Mouse (Mus musculus) naive thymus-derived CD4-positive, alpha-beta T cell, adult 5 months (primary cell): Measurements from ENCODE around the gene Adora3. TPM values are rescaled to one million over a fixed set of nuclear protein-coding genes. Genes with fewer than 3 reads are reported as not detected.

Source experiments
- polyA plus RNA-seq: library from polyadenylated mRNA; unstranded; fragments of 100-300 nt; shearing (Covaris generic); gene quantifications from one replicate; pipeline ENCODE4 v1.2.1, GENCODE M21; 2017

Adora3 gene
- not detected for polyA plus RNA-seq

DNA sequence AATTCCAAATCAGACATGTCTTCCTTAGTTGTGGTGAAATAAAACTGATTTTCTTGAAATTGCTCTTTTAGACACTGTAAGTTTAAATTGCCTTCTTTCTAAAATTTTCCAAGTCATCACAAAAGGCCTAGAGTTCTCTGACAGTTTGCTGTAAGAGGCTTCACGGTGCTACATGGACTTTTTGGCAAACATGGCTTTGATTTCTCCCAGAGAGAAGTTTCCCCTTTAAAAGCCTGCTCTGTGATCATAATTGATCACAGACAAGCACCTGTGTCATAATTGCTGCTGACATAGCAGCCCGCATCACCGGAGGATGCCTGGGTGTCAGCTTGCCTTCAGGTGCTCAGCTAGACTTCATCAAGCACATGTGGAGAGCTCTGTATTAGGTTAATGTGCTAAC is at the start of gene Adora3, which contains the start of gene Tmigd3:
Gene Adora3, plus strand, starts transcription at position 301 of the 400 bp plus-strand sequence.
Gene Tmigd3, plus strand, starts transcription at position 346 of the 400 bp plus-strand sequence.

DNA sequence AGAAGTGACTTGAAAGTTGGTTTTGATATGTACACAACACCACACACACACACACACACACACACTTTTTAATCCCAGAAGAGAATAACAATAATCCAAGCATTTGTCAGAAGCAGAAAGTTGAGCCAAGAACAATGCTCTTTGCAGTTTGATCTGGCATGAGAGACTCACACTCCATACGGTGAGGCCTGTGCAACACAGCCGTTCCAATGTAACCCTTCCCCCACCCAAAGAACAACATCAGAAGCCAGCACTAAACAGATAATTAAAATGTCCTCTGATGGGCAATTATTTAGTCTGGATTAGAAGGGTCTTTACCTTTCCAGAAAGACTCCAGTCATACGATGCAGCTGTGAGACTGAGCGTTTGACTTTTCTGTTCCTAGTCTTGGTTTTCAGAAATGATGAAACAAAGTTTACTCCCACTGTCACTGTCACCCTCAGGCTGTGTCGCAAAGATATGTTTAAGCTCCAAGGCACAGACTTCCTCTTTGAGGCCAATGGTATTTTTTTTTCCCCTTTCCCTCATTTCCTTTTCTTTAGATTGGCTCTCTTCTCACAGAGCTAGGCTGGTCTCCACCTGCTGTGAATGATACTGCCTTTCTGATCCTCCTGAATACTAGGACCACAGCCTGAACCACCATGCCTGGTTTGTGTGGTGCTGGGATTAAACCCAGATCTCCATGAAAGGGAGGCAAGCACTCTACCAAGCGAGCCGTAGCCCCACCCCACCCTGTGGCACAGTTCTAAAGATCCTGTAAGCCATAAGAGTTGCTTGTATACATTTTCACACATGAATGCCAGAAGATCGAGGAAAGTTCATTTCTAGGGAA is 61.8 kb downstream of the Adora3 start, which contains the start of gene I830077J02Rik:
Gene I830077J02Rik, minus strand, starts transcription at position 425 of the 832 bp plus-strand sequence.

Other genes starting within 250 kb of the Adora3 start
- 14.2 TPM for gene Ddx20, start 183.3 kb upstream of the Adora3 start, polyA plus RNA-seq
- gene Inka2, start 166.3 kb upstream of the Adora3 start, polyA plus RNA-seq, result 0.31 TPM
- 181 TPM for gene Rap1a, start 69.5 kb upstream of the Adora3 start, polyA plus RNA-seq
- gene Tmigd3, start within 50 bp of the Adora3 start, polyA plus RNA-seq, result not detected
- 0.42 TPM for gene I830077J02Rik, start 61.8 kb downstream of the Adora3 start, polyA plus RNA-seq
- gene Wdr77, start 88.5 kb downstream of the Adora3 start, polyA plus RNA-seq, result 67.8 TPM
- 262 TPM for gene Atp5f1, start 89.2 kb downstream of the Adora3 start, polyA plus RNA-seq
- 16.2 TPM for gene Ovgp1, start 102.9 kb downstream of the Adora3 start, polyA plus RNA-seq
- 3.4 TPM for gene Pifo, start 143.8 kb downstream of the Adora3 start, polyA plus RNA-seq
- 5.0 TPM for gene Chil5, start 162.0 kb downstream of the Adora3 start, polyA plus RNA-seq
- not detected for gene Chia1, start 242.4 kb downstream of the Adora3 start, polyA plus RNA-seq